Mouse (Mus musculus) hindbrain, embryonic 10.5 days (tissue): ENCODE results near the gene Camkk1. TPM values are rescaled to one million over a fixed set of nuclear protein-coding genes. Genes with fewer than 3 reads are reported as not detected.

Experiments used
- DNase-seq: peaks from one replicate; pipeline ENCODE4 v3.0.0-alpha.2; 2017; ENCODE audit warnings: low spot score
- H3K27ac ChIP-seq: fragments of 300-500 bp; sonication (generic); 2 replicates; pipeline ENCODE4 v1.5.1; 2016; ENCODE audit warnings: mild to moderate bottlenecking, moderate library complexity
- H3K27me3 ChIP-seq: fragments of 300-500 bp; sonication (generic); 2 replicates; pipeline ENCODE4 v1.6.1; 2016; ENCODE audit warnings: mild to moderate bottlenecking; ENCODE audit not compliant: poor library complexity, insufficient read depth, severe bottlenecking
- H3K36me3 ChIP-seq: fragments of 300-500 bp; sonication (generic); 2 replicates; pipeline ENCODE4 v1.6.1; 2016; ENCODE audit warnings: mild to moderate bottlenecking, moderate library complexity
- H3K4me1 ChIP-seq: fragments of 300-500 bp; sonication (generic); replicated peaks from 2 replicates; pipeline ENCODE4 v1.6.1; 2016; ENCODE audit warnings: mild to moderate bottlenecking
- H3K4me3 ChIP-seq: fragments of 300-500 bp; sonication (generic); 2 replicates; pipeline ENCODE4 v1.5.1; 2016; ENCODE audit warnings: mild to moderate bottlenecking, moderate library complexity
- H3K9me3 ChIP-seq: fragments of 300-500 bp; sonication (generic); 2 replicates; pipeline ENCODE4 v1.6.1; 2016; ENCODE audit warnings: mild to moderate bottlenecking, moderate library complexity
- whole genome bisulfite sequencing: fragments of 180-500 bp; shearing (Covaris S2); methylation state at CpG from one replicate; pipeline ENCODE4 v1.1.7; 2016; 5-methylcytosine and 5-hydroxymethylcytosine counted together
- polyA plus RNA-seq: library from polyadenylated mRNA; unstranded; fragments of >200 nt; fragmentation: Nextera tagmentation; extraction: Ambion mirVana; gene quantifications from 2 replicates; pipeline ENCODE4 v1.2.1, GENCODE M21; 2016

Camkk1 gene
- polyA plus RNA-seq, 1 experiment from 2014 or later: 6.6 TPM

DNA sequence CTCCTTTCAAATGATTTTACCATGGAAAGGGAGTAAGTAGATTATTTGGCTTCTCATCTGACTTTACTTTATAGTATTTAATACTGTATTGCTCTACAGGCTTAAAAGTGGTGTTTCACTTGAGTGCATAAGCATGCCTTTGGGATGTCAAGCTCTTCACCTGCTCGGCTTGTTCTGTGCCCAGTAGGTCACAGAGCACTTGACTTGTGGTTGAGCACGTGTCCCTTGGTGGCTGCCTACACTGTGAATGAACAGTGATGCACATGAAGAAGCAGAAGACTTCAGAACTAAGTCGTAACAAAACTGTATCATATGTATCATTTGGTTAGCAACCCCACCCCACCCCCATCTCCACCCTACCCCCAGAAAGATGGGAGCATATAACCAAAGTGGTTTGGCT, 61.5 kb downstream of the Camkk1 start:
- 96% methylated on average over 3 of the region's 3 CpGs for WGBS
- no peak overlapping the region for H3K27ac ChIP-seq
- peaks cover 91% of the 10 kb centered on the region for H3K36me3 ChIP-seq
- no peaks in the 10 kb centered on the region for H3K9me3 ChIP-seq
- H3K4me1 ChIP-seq: no peaks in the 10 kb centered on the region
- no peaks in the 10 kb centered on the region for H3K27me3 ChIP-seq
- no peak overlapping the region for H3K4me3 ChIP-seq
- no peak for DNase-seq

DNA sequence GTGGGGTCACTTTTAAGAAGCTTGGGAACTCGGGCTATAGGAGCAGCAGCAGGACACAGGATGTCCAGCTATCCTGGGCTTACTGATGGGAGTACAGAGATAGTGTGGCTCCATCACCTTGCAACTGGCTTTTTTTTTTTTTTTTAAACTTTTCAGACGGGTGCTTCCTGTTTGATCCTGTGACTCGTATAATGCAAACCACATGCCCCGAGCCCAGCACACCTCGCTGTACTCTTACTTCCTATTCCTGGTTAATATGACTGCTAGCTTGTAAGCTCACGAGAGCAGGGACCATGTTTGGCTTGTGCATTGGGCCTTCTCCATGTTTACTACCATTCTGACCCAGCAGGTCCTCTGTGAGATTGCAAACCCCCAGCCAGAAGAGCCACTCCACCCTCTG, 65.5 kb downstream of the Camkk1 start:
- Histone ChIP-seq H3K27me3 (no peaks in the 10 kb centered on the region), H3K9me3 (no peaks in the 10 kb centered on the region), H3K4me1 (peaks cover 11% of the 10 kb centered on the region), H3K27ac (no peak overlapping the region), H3K4me3 (no peak overlapping the region), H3K36me3 (peaks cover 61% of the 10 kb centered on the region)
- WGBS: 83% methylated on average over 6 of the region's 6 CpGs
- DNase-seq: no peak

DNA sequence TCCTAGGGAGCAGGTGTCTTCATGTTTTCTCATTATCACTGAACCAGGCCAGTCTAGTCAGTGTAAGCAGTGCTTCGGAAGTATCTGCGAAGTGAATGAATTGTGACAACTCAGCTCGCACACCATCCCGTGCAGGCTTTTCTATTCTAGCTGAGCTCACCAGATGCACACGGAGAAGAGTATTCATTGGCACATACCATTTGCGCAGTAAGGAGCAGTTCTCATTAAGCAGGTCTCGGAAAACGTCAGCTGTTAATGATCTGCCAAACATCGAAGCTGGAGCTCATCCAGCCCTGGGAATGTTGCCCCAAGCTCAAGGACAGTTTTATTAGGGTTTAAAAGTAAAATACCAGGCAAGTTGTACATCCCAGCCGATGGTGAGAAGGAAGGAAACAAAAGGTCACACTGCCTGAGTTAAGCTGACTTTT, 66.0 kb downstream of the Camkk1 start:
- H3K9me3 ChIP-seq: no peaks in the 10 kb centered on the region
- H3K36me3 ChIP-seq: peaks cover 56% of the 10 kb centered on the region
- H3K4me3 ChIP-seq: no peak overlapping the region
- H3K4me1 ChIP-seq: peaks cover 11% of the 10 kb centered on the region
- H3K27ac ChIP-seq: no peak overlapping the region
- no peaks in the 10 kb centered on the region for H3K27me3 ChIP-seq
- WGBS: 92% methylated on average over 10 of the region's 10 CpGs
- no peak for DNase-seq

DNA sequence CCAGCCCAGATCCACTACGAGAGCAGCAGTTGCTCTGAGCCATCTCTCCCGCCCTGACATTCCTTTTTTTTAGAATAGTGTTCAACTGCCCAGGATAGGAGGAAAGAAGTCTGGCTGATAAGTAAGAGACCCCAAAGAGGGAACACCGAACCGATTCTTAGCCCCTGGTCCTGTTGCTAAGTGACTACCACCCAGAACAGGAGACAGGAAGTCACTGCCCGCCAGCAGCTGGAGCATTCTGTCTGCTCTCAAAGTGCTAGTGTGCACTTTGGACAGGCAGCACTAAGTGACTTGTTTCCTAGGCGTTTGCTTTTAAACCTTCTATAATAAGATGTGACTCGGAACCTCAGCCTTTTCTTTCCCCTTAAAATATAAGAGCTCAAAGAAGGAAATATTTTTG, 66.6 kb downstream of the Camkk1 start:
- no peak for DNase-seq
- H3K9me3 ChIP-seq: no peaks in the 10 kb centered on the region
- H3K27me3 ChIP-seq: no peaks in the 10 kb centered on the region
- H3K4me3 ChIP-seq: no peak overlapping the region
- H3K4me1 ChIP-seq: peaks cover 11% of the 10 kb centered on the region
- H3K36me3 ChIP-seq: peaks cover 50% of the 10 kb centered on the region
- 81% methylated on average over 7 of the region's 7 CpGs for WGBS
- no peak overlapping the region for H3K27ac ChIP-seq

GRCm38 (mm10) chr11:73087700-73088480, 69.1 kb downstream of the Camkk1 start:
- Histone ChIP-seq H3K36me3 (peaks cover 25% of the 10 kb centered on the region), H3K4me1 (peaks cover 11% of the 10 kb centered on the region), H3K27me3 (no peaks in the 10 kb centered on the region), H3K4me3 (no peak overlapping the region), H3K27ac (0 out of 2 replicates have a peak overlapping the region, but pooled peaks have one; percentile 57), H3K9me3 (no peaks in the 10 kb centered on the region)
- DNase-seq: no peak
- 76% methylated on average over 6 of the region's 6 CpGs for WGBS

- Histone ChIP-seq H3K4me1 (peaks cover 11% of the 10 kb centered on the region), H3K9me3 (no peaks in the 10 kb centered on the region), H3K4me3 (no peak within 1 kb of the TSS), H3K36me3 (peaks cover 10% of the 10 kb centered on the region), H3K27me3 (no peaks in the 10 kb centered on the region), H3K27ac (no peak within 1 kb of the TSS)
- DNase-seq: no peak
- 83% methylated on average over 4 of the region's 4 CpGs for WGBS
These were observed 71.5 kb downstream of the Camkk1 start, which contains the start of gene Itgae for GRCm38 (mm10) chr11:73090283-73090682. Gene Itgae (plus strand): TSS chr11:73090583.

GRCm38 (mm10) chr11:73090826-73091225, 72.0 kb downstream of the Camkk1 start:
- Histone ChIP-seq H3K27me3 (no peaks in the 10 kb centered on the region), H3K36me3 (0 out of 2 replicates have a peak, but pooled peaks cover 8% of the 10 kb centered on the region), H3K4me1 (peaks cover 11% of the 10 kb centered on the region), H3K9me3 (no peaks in the 10 kb centered on the region), H3K27ac (no peak overlapping the region), H3K4me3 (no peak overlapping the region)
- no peak for DNase-seq
- WGBS: 84% methylated on average over 2 of the region's 2 CpGs

Other genes with a start within 250 kb of the Camkk1 start
- 5.0 and 6.1 TPM in 2 replicates for gene Cyb5d2, start 222.9 kb upstream of the Camkk1 start, polyA plus RNA-seq
- 7.5 and 8.6 TPM in 2 replicates for gene Zzef1, start 222.8 kb upstream of the Camkk1 start, polyA plus RNA-seq
- gene Atp2a3, start 57.8 kb upstream of the Camkk1 start, polyA plus RNA-seq: 1.4 and 1.6 TPM in 2 replicates
- 0.83 and 1.8 TPM in 2 replicates for gene P2rx1, start 19.9 kb upstream of the Camkk1 start, polyA plus RNA-seq
- gene Ncbp3, start 28.8 kb downstream of the Camkk1 start, polyA plus RNA-seq: 10.5 and 12.4 TPM in 2 replicates
- 0.35 and 0.47 TPM in 2 replicates for gene Itgae, start 71.6 kb downstream of the Camkk1 start, polyA plus RNA-seq
- gene Haspin, start 119.3 kb downstream of the Camkk1 start, polyA plus RNA-seq: 19.8 and 24.2 TPM in 2 replicates
- gene P2rx5, start 141.4 kb downstream of the Camkk1 start, polyA plus RNA-seq: 0.10 and 0.32 TPM in 2 replicates
- 132 and 134 TPM in 2 replicates for gene Emc6, start 158.0 kb downstream of the Camkk1 start, polyA plus RNA-seq
- gene Tax1bp3, start 158.1 kb downstream of the Camkk1 start, polyA plus RNA-seq: 207 and 237 TPM in 2 replicates
- gene Ctns, start 180.0 kb downstream of the Camkk1 start, polyA plus RNA-seq: 15.4 and 19.9 TPM in 2 replicates
- 1.1 and 1.7 TPM in 2 replicates for gene Shpk, start 180.5 kb downstream of the Camkk1 start, polyA plus RNA-seq
- not detected in 2 replicates for gene Trpv1, start 215.3 kb downstream of the Camkk1 start, polyA plus RNA-seq
- 0.09 TPM in 1 of 2 replicates, not detected in the other for gene Trpv3, start 248.4 kb downstream of the Camkk1 start, polyA plus RNA-seq